Mouse (Mus musculus) forebrain, embryonic 10.5 days (tissue): ENCODE data around the gene Trpt1. TPM values are rescaled to one million over a fixed set of nuclear protein-coding genes. Genes with fewer than 3 reads are reported as not detected.

ENCODE experiments used
- DNase-seq: peaks from one replicate; pipeline ENCODE4 v3.0.0-alpha.2; 2017; ENCODE audit warnings: low spot score; ENCODE audit errors: extremely low spot score
- H3K27ac ChIP-seq: fragments of 300-500 bp; sonication (generic); 2 replicates; pipeline ENCODE4 v1.5.1; 2016; ENCODE audit warnings: mild to moderate bottlenecking
- H3K27me3 ChIP-seq: fragments of 300-500 bp; sonication (generic); 2 replicates; pipeline ENCODE4 v1.6.1; 2016; ENCODE audit warnings: mild to moderate bottlenecking; ENCODE audit not compliant: poor library complexity, severe bottlenecking
- H3K36me3 ChIP-seq: fragments of 300-500 bp; sonication (generic); replicated peaks from 2 replicates; pipeline ENCODE4 v1.6.1; 2016; ENCODE audit warnings: mild to moderate bottlenecking, moderate library complexity
- H3K4me1 ChIP-seq: fragments of 300-500 bp; sonication (generic); 2 replicates; pipeline ENCODE4 v1.6.1; 2016
- H3K4me3 ChIP-seq: fragments of 300-500 bp; sonication (generic); 2 replicates; pipeline ENCODE4 v1.5.1; 2016; ENCODE audit warnings: mild to moderate bottlenecking, moderate library complexity
- H3K9me3 ChIP-seq: fragments of 300-500 bp; sonication (generic); 2 replicates; pipeline ENCODE4 v1.6.1; 2016; ENCODE audit warnings: mild to moderate bottlenecking, moderate library complexity
- WGBS: fragments of 180-500 bp; shearing (Covaris S2); methylation state at CpG from one replicate; pipeline ENCODE4 v1.1.7; 2016; 5-methylcytosine and 5-hydroxymethylcytosine counted together
- polyA plus RNA-seq: library from polyadenylated mRNA; unstranded; fragments of >200 nt; fragmentation: Nextera tagmentation; extraction: Ambion mirVana; gene quantifications from 2 replicates; pipeline ENCODE4 v1.2.1, GENCODE M21; 2016

The Trpt1 gene
- polyA plus RNA-seq, 1 experiment from 2014 or later = 10.4 TPM

- WGBS = 91% methylated on average over 9 of the region's 9 CpGs
- H3K9me3 ChIP-seq = no peaks in the 10 kb centered on the region
- no peak overlapping the region for H3K4me3 ChIP-seq
- DNase-seq = no peak
- H3K27me3 ChIP-seq = no peaks in the 10 kb centered on the region
- H3K4me1 ChIP-seq = peaks cover 4% of the 10 kb centered on the region; the same call in 1 of the 2 replicates
- peaks cover 7% of the 10 kb centered on the region for H3K36me3 ChIP-seq
- no peak overlapping the region for H3K27ac ChIP-seq
Observed at GRCm38 (mm10) chr19:7006892-7007593, 11.1 kb downstream of the Trpt1 start.

GRCm38 (mm10) chr19:7012426-7012825 is 16.5 kb downstream of the Trpt1 start:
- H3K9me3 ChIP-seq = no peaks in the 10 kb centered on the region
- H3K4me1 ChIP-seq = no peaks in the 10 kb centered on the region

GRCm38 (mm10) chr19:7013984-7014383 is 18.1 kb downstream of the Trpt1 start:
- WGBS = 88% methylated on average over 9 of the region's 9 CpGs
- H3K36me3 ChIP-seq = peaks cover 53% of the 10 kb centered on the region

More at GRCm38 (mm10) chr19:7012426-7012825, 16.5 kb downstream of the Trpt1 start:
- WGBS = 86% methylated on average over 4 of the region's 4 CpGs
- H3K27ac ChIP-seq = no peak overlapping the region
- H3K4me3 ChIP-seq = no peak overlapping the region
- no peak for DNase-seq
- no peaks in the 10 kb centered on the region for H3K27me3 ChIP-seq
- peaks cover 38% of the 10 kb centered on the region for H3K36me3 ChIP-seq

GRCm38 (mm10) chr19:7014481-7015135 is 18.7 kb downstream of the Trpt1 start:
- H3K36me3 ChIP-seq = peaks cover 60% of the 10 kb centered on the region
- no peak for DNase-seq
- H3K27ac ChIP-seq = no peak overlapping the region
- H3K27me3 ChIP-seq = no peaks in the 10 kb centered on the region
- WGBS = 89% methylated on average over 20 of the region's 20 CpGs
- H3K9me3 ChIP-seq = no peaks in the 10 kb centered on the region
- no peaks in the 10 kb centered on the region for H3K4me1 ChIP-seq
- no peak overlapping the region for H3K4me3 ChIP-seq

More at GRCm38 (mm10) chr19:7013984-7014383, 18.1 kb downstream of the Trpt1 start:
- H3K27me3 ChIP-seq = no peaks in the 10 kb centered on the region
- no peak overlapping the region for H3K27ac ChIP-seq
- H3K4me3 ChIP-seq = no peak overlapping the region
- no peaks in the 10 kb centered on the region for H3K9me3 ChIP-seq
- no peaks in the 10 kb centered on the region for H3K4me1 ChIP-seq
- DNase-seq = no peak

GRCm38 (mm10) chr19:7017541-7018457 is 21.9 kb downstream of the Trpt1 start:
- 0 out of 2 replicates have a peak overlapping the region, but pooled peaks have one; percentile 1 for H3K4me3 ChIP-seq
- no peaks in the 10 kb centered on the region for H3K9me3 ChIP-seq
- H3K27ac ChIP-seq = no peak overlapping the region
- H3K27me3 ChIP-seq = no peaks in the 10 kb centered on the region
- no peak for DNase-seq
- 90% methylated on average over 12 of the region's 12 CpGs for whole genome bisulfite sequencing
- no peaks in the 10 kb centered on the region for H3K4me1 ChIP-seq
- H3K36me3 ChIP-seq = peaks cover 89% of the 10 kb centered on the region

- H3K27ac ChIP-seq = no peak overlapping the region
- peaks cover 91% of the 10 kb centered on the region for H3K36me3 ChIP-seq
- 89% methylated on average over 11 of the region's 11 CpGs for WGBS
- H3K4me3 ChIP-seq = no peak overlapping the region
- H3K4me1 ChIP-seq = no peaks in the 10 kb centered on the region
- H3K9me3 ChIP-seq = no peaks in the 10 kb centered on the region
- DNase-seq = no peak
- no peaks in the 10 kb centered on the region for H3K27me3 ChIP-seq
Observed at GRCm38 (mm10) chr19:7018546-7018945, 22.6 kb downstream of the Trpt1 start.

- DNase-seq = no peak
- H3K4me1 ChIP-seq = no peaks in the 10 kb centered on the region
- no peaks in the 10 kb centered on the region for H3K9me3 ChIP-seq
- no peak within 1 kb of the TSS for H3K27ac ChIP-seq
- no peaks in the 10 kb centered on the region for H3K27me3 ChIP-seq
- H3K4me3 ChIP-seq = no peak within 1 kb of the TSS; the same call in 1 of the 2 replicates
- peaks cover 91% of the 10 kb centered on the region for H3K36me3 ChIP-seq
- 88% methylated on average over 5 of the region's 5 CpGs for WGBS
Observed at GRCm38 (mm10) chr19:7019191-7019590, 23.3 kb downstream of the Trpt1 start, which contains the start of gene Fermt3. Fermt3 (minus strand) TSS chr19:7019469.

GRCm38 (mm10) chr19:7020224-7020641 is 24.3 kb downstream of the Trpt1 start:
- Histone ChIP-seq H3K36me3 (peaks cover 95% of the 10 kb centered on the region), H3K9me3 (no peaks in the 10 kb centered on the region), H3K4me3 (no peak overlapping the region), H3K27ac (no peak overlapping the region), H3K4me1 (no peaks in the 10 kb centered on the region), H3K27me3 (no peaks in the 10 kb centered on the region)
- 53% methylated on average over 3 of the region's 3 CpGs for WGBS
- DNase-seq = no peak

- Histone ChIP-seq H3K27me3 (no peaks in the 10 kb centered on the region), H3K36me3 (peaks cover 99% of the 10 kb centered on the region), H3K4me1 (no peaks in the 10 kb centered on the region)
Observed at GRCm38 (mm10) chr19:7029531-7029930, 33.6 kb downstream of the Trpt1 start.

GRCm38 (mm10) chr19:7034006-7034405 is 38.1 kb downstream of the Trpt1 start:
- DNase-seq = no peak
- Histone ChIP-seq H3K4me1 (peaks cover 25% of the 10 kb centered on the region), H3K27me3 (no peaks in the 10 kb centered on the region), H3K4me3 (no peak overlapping the region), H3K9me3 (no peaks in the 10 kb centered on the region), H3K27ac (no peak overlapping the region), H3K36me3 (peaks cover 96% of the 10 kb centered on the region)
- WGBS = 92% methylated on average over 5 of the region's 5 CpGs

More at GRCm38 (mm10) chr19:7029531-7029930, 33.6 kb downstream of the Trpt1 start:
- Histone ChIP-seq H3K4me3 (no peak overlapping the region), H3K9me3 (no peaks in the 10 kb centered on the region), H3K27ac (no peak overlapping the region)
- DNase-seq = no peak
- WGBS = 94% methylated on average over 5 of the region's 5 CpGs

- H3K36me3 ChIP-seq = peaks cover 45% of the 10 kb centered on the region
- H3K4me3 ChIP-seq = peak overlapping the region; percentile 96
- H3K9me3 ChIP-seq = no peaks in the 10 kb centered on the region
- WGBS = 3% methylated on average over 28 of the region's 35 CpGs
- peak overlapping the region; percentile 99 for H3K27ac ChIP-seq
- no peaks in the 10 kb centered on the region for H3K27me3 ChIP-seq
- H3K4me1 ChIP-seq = peaks cover 41% of the 10 kb centered on the region
- peak; percentile 61 for DNase-seq
Observed at GRCm38 (mm10) chr19:7039088-7039720, 43.3 kb downstream of the Trpt1 start.
